Mouse (Mus musculus): ENCODE results near the gene 1700092M07Rik.

The 1700092M07Rik gene

GRCm38 (mm10) chr19:8740603-8741002, at the start of gene 1700092M07Rik:
TSS of gene 1700092M07Rik (plus strand) at chr19:8740718.
- no peak for ATAC-seq (ENCODE audit: low TSS enrichment)

- peak; percentile 64 for ATAC-seq (ENCODE audit: low TSS enrichment)
These were observed 48.5 kb upstream of the 1700092M07Rik start for GRCm38 (mm10) chr19:8691871-8692539.

DNA sequence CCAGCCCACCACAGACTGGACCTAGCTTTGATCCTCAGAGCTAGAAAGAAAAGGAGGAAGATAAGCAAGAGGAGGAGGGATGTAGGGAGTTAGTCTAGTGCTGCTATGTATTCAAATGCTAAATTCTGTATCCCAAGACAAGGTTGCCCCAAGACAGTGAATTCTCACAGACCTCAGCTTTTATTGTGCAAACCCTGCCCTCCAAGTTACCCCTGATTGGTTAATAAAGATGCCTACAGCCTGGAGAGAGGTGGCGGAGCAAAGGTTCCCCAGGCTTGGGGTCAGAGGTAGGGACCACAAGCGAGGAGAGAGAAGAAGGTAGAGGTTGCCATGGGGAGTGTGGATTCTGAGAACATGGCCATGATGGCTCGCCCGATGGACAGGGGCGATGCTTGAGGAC, 47.8 kb upstream of the 1700092M07Rik start:
- no peak for ATAC-seq (ENCODE audit: low TSS enrichment)

- no peak for ATAC-seq (ENCODE audit: low TSS enrichment)
These were observed 45.2 kb upstream of the 1700092M07Rik start for GRCm38 (mm10) chr19:8695330-8695729.

- no peak for ATAC-seq (ENCODE audit: low TSS enrichment)
These were observed 40.9 kb upstream of the 1700092M07Rik start for GRCm38 (mm10) chr19:8699652-8700051.

GRCm38 (mm10) chr19:8702458-8702857, 38.1 kb upstream of the 1700092M07Rik start:
- ATAC-seq (ENCODE audit: low TSS enrichment) = no peak

DNA sequence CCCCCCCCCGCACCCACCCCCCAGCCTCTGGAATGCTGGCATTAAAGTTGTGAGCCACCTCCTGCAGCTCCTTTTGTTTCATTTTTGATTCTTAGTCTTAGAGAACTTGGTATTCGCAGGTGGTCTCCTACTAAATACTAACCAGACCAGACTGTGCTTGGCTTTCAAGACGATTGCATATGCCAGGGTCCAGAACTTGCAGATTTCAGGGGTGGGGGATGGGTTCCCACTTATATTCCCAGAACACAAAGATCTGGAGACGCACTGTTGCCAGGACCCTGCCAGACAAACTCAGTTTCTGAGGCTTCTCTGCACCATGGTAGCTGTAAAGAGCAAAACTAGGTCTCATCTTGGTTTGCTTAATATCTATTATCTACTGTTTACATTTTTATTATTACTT, 36.9 kb upstream of the 1700092M07Rik start:
- no peak for ATAC-seq (ENCODE audit: low TSS enrichment)

GRCm38 (mm10) chr19:8705026-8705708, 35.4 kb upstream of the 1700092M07Rik start:
- ATAC-seq (ENCODE audit: low TSS enrichment) = no peak

DNA sequence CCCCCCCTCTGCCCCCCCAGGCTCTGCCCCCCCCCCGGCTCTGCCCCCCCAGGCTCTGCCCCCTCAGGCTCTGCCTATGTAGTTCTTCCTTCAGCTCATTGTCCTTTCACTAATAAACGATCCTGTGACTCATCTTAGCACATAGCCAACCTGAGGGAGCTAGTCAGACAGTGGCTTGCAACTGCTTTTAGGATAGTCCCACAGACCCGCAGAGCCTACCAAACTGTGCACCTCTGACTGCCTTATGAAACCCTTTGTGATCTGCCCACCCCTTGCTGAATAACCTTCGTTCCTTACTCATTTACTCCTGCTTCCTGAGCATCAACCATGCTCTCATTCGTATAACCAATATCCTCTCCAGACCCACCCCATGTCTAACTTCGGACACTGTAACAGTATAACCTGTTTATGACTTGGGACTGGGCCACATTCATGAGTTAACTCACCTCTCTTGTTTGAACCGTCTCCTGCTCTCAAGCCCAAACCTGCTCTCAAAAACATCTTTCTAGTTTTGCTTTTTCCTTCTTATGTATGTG, 34.3 kb upstream of the 1700092M07Rik start:
- ATAC-seq (ENCODE audit: low TSS enrichment) = no peak

DNA sequence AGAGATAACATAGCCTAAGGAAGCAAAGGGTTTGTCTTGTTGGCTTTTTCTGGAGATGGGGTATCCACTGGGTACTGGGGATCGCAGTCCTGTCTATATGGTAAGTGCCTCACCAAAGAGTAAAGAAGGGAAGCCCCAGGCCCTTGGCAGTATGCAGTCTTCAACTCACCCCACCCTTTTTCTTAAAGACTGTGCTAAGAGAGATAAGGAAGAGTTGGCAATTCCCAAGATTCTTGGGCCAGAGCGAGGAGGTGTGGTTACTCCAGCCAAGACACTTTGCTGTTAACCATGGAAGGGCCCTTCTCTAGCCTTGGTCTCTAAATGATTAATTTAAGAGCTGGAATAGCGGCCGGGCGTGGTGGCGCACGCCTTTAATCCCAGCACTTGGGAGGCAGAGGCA, 33.6 kb upstream of the 1700092M07Rik start:
- ATAC-seq (ENCODE audit: low TSS enrichment) = no peak

GRCm38 (mm10) chr19:8708954-8709353, 31.6 kb upstream of the 1700092M07Rik start:
- no peak for ATAC-seq (ENCODE audit: low TSS enrichment)

DNA sequence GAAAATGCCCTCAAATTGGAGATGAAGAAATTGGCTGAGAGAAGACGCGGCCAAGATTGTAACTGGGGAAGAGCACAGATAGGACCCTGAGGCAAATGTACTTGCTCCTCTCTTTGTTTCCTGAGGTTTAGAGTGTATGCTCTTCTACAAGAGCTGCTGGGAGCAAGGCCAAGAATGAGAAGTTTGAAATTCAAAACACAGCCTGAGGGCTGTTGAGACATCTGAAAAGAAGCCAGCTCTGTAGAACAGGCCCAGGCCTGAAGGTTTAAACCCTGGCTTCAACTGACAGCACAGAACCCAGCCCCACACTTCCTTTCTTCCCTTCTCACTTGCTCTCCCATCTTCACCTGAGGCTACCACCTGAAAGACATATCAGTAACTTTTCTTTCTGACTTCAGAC, 30.5 kb upstream of the 1700092M07Rik start:
- ATAC-seq (ENCODE audit: low TSS enrichment) = no peak

DNA sequence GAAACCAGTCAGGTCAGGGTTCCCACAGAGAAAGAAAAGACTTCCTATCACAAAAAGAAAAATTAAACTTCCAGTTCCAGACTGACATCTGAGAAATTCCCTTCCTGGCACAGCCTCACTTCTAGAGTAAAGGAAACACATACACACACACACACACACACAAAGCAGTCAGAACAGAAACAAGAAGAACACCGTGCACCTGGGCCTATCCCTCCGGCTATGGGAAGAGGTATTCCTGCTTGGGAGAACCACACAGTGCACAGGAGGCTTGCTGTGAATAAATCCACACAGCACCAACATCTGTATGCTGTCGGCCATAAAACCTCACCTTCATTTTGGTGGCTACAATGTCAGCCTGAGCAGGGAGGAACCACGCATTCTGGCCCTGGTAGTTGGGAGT, 29.0 kb upstream of the 1700092M07Rik start:
- ATAC-seq (ENCODE audit: low TSS enrichment) = no peak

GRCm38 (mm10) chr19:8711949-8712869, 28.3 kb upstream of the 1700092M07Rik start:
- no peak for ATAC-seq (ENCODE audit: low TSS enrichment)

- peak; percentile 24; the same call in 1 of the 2 replicates for ATAC-seq (ENCODE audit: low TSS enrichment)
These were observed 27.6 kb upstream of the 1700092M07Rik start for GRCm38 (mm10) chr19:8712870-8713305.

- peak; percentile 78 for ATAC-seq (ENCODE audit: low TSS enrichment)
These were observed 27.1 kb upstream of the 1700092M07Rik start for GRCm38 (mm10) chr19:8713306-8713996.

DNA sequence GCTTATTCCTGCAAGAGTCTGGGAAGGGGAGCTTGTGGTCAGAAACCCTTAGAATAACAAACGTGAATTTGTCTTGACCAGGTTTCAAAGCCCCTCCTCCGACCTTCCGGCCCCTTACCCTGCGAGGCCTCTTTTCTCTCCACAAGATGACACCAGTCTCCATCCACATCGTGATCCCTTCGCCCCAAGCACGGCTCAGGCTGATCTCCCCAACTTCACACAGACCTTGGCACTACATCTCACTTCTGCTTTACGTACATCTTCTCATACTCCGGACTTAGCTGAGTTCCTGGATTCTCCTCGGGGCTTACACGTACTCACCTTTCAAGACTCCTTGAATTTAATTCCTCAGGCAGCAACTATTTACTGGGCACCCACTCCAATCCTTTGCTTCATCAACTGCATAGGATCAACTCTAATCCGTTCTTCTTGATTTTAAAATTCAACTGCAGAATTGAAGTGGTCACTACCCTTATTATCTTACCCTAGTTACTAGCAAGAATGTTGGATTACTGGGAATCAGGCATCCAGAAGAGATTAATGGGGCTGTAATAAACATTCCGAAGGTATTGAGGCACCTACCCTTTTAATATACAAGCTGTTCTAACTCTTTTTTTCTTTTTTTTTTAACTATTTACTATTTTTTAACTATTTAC, 26.4 kb upstream of the 1700092M07Rik start:
- ATAC-seq (ENCODE audit: low TSS enrichment) = no peak

DNA sequence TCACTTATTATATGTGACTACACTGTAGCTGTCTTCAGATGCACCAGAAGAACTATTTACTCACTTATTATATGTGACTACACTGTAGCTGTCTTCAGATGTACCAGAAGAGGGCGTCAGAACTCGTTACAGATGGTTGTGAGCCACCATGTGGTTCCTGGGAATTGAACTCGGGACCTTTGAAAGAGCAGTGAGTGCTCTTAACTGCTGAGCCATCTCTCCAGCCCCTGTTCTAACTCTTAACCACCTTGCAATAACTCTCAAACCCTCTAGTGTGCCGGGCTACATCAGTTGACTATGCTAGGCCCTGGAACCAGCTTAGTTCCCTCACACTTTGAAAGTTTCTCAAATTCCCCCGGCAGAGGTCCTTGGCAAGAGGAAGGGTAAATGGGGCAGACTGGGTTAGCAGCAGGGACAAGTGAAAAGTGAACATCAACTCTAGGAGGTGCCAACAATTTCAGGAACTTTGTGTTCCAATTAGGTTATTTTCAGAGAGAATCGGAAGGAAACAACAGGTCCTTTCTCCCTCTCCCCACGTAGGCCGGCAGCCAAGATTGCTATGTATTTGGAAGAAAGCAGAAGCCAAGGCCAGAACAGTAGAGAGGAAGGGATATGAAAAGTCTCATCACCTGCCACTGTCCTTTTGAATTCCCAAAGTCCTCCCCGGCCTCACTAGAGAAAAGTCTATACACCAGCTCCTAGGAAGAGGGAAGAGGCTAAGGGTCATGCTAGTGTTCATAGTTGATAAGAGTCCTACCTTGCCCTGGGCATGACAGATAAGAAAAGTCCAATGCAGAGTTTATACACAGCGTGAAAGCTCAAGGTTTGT, 25.7 kb upstream of the 1700092M07Rik start:
- ATAC-seq (ENCODE audit: low TSS enrichment) = no peak

GRCm38 (mm10) chr19:8715868-8716766, 24.4 kb upstream of the 1700092M07Rik start:
- no peak for ATAC-seq (ENCODE audit: low TSS enrichment)

All from frontal cortex, adult (tissue).